Mouse (Mus musculus): ENCODE measurements around the gene Kcnq4. TPM values are rescaled to one million over a fixed set of nuclear protein-coding genes. Genes with fewer than 3 reads are reported as not detected.

The Kcnq4 gene
- polyA plus RNA-seq, 1 experiment, result 8.3 TPM

DNA sequence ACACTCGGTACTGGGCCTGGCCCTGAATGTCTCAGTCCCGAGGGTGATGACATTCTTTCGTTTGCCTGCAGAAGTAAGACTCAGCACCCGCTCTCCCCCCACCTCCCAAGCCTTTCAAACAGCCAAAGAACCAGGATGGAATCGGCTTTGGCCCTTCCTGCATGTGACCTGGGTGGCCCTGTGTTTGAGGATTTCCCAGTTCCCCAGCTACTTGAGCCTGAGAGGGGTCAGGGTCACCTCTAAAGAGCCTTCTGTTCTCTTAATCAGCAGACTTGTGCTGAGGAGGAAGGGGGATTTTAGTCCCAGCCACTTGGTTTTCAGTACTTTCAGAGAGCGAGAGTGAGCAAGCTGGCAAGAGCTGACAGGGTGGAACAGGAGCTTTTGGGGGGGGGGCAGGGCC, 19.0 kb downstream of the Kcnq4 start:
- Histone ChIP-seq H3K4me3 (replicated peaks; ENCODE audit: extremely low read depth, low read depth, low read length) (no peak overlapping the region), H3K4me1 (ENCODE audit: control insufficient read depth, insufficient read depth, low read length) (peaks cover 6% of the 10 kb centered on the region; the same call in 1 of the 2 replicates)
- no peak for TF ChIP-seq CTCF (IDR thresholded peaks at IDR 0.05; ENCODE audit: insufficient read depth, low read length)
- no peak for TF ChIP-seq POLR2A (IDR thresholded peaks at IDR 0.05; ENCODE audit: borderline replicate concordance, extremely low read depth, low read depth, low read length)
- DNase-seq, result no peak
- WGBS, result 54% methylated on average over 6 of the region's 6 CpGs

- DNase-seq, result no peak
- no peak overlapping the region for H3K4me3 ChIP-seq (replicated peaks; ENCODE audit: extremely low read depth, low read depth, low read length)
- WGBS, result 75% methylated on average over 11 of the region's 11 CpGs
- TF ChIP-seq POLR2A (IDR thresholded peaks at IDR 0.05; ENCODE audit: borderline replicate concordance, extremely low read depth, low read depth, low read length), result no peak
- H3K4me1 ChIP-seq (ENCODE audit: control insufficient read depth, insufficient read depth, low read length), result peaks cover 6% of the 10 kb centered on the region; the same call in 1 of the 2 replicates
Measured at GRCm38 (mm10) chr4:120727842-120728241, 20.6 kb downstream of the Kcnq4 start.

DNA sequence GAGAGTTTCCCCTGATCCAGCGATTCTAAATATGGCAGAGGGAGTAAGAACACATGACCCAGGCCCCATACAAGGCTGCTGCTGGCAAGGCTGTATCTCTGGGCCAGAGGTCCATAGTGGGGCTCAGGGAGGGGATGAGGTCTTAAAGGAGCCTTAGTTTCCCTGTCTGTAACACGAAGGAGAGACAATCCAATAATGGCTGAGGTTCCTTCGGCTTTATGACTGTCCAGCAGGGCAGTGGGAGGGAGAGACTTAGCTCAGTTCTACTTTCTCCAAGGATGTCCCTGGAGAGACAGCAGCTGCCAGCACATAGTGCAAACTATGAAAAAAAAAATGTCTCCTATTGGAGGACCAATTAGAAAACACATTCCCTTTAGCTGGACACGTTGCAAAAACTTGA, 22.2 kb downstream of the Kcnq4 start:
- Histone ChIP-seq H3K4me1 (ENCODE audit: control insufficient read depth, insufficient read depth, low read length) (peaks cover 4% of the 10 kb centered on the region; the same call in 1 of the 2 replicates), H3K4me3 (replicated peaks; ENCODE audit: extremely low read depth, low read depth, low read length) (no peak overlapping the region)
- TF ChIP-seq POLR2A (IDR thresholded peaks at IDR 0.05; ENCODE audit: borderline replicate concordance, extremely low read depth, low read depth, low read length) (no peak), CTCF (IDR thresholded peaks at IDR 0.05; ENCODE audit: insufficient read depth, low read length) (no peak)
- 58% methylated on average over 4 of the region's 4 CpGs for WGBS
- no peak for DNase-seq

GRCm38 (mm10) chr4:120725516-120726090, 22.8 kb downstream of the Kcnq4 start:
- peaks cover 2% of the 10 kb centered on the region; the same call in 1 of the 2 replicates for H3K4me1 ChIP-seq (ENCODE audit: control insufficient read depth, insufficient read depth, low read length)
- no peak for TF ChIP-seq CTCF (IDR thresholded peaks at IDR 0.05; ENCODE audit: insufficient read depth, low read length)
- no peak for TF ChIP-seq POLR2A (IDR thresholded peaks at IDR 0.05; ENCODE audit: borderline replicate concordance, extremely low read depth, low read depth, low read length)
- 49% methylated on average over 5 of the region's 5 CpGs for WGBS
- H3K4me3 ChIP-seq (replicated peaks; ENCODE audit: extremely low read depth, low read depth, low read length), result no peak overlapping the region
- DNase-seq, result no peak

DNA sequence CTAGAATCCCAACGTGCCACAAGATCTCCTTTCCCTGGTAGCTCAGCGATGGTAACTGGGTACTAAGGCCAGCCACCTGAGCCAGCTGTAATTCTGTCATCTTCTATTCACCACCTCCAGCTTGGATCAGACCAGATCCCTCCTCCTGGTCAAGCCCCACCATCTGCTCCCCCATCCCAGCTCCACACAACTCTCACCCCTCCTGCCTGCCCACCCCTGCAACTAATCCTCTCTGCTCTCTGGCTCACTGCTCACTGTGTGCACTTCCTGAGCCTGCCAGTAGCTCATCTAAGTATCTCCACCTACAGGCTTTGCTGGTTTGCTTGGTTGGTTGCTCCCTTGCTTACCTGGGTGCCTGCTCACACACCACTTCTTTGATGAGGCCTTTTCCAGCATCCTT, 26.8 kb downstream of the Kcnq4 start:
- TF ChIP-seq POLR2A (IDR thresholded peaks at IDR 0.05; ENCODE audit: borderline replicate concordance, extremely low read depth, low read depth, low read length) (no peak), CTCF (IDR thresholded peaks at IDR 0.05; ENCODE audit: insufficient read depth, low read length) (no peak)
- no peak for DNase-seq
- Histone ChIP-seq H3K4me3 (replicated peaks; ENCODE audit: extremely low read depth, low read depth, low read length) (no peak overlapping the region), H3K4me1 (ENCODE audit: control insufficient read depth, insufficient read depth, low read length) (no peaks in the 10 kb centered on the region; the same call in 1 of the 2 replicates)
- WGBS, result 68% methylated on average over 2 of the region's 2 CpGs

DNA sequence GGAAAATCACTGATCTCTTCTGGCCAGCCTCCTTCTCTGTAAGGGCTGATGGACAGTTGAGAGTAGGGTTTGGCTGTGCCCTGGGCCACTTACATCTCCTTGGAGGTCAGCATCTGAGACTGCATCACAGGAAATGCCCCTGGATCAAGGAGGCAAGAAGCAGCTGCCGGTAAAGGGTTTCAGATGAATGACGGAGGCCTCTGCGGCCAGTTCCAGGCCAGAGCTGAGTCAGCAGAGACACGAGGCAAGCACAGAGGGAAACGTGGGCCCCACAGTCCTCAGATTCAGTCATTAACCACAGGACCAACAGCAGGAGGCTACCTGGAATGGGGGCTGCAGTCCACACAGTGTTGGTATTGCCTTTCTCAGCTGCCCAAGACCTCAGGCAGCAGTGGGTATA, 29.3 kb downstream of the Kcnq4 start:
- H3K4me1 ChIP-seq (ENCODE audit: control insufficient read depth, insufficient read depth, low read length), result peaks cover 2% of the 10 kb centered on the region; the same call in 1 of the 2 replicates
- 50% methylated on average over 5 of the region's 5 CpGs for WGBS
- no peak overlapping the region for H3K4me3 ChIP-seq (replicated peaks; ENCODE audit: extremely low read depth, low read depth, low read length)
- TF ChIP-seq CTCF (IDR thresholded peaks at IDR 0.05; ENCODE audit: insufficient read depth, low read length) (no peak), POLR2A (IDR thresholded peaks at IDR 0.05; ENCODE audit: borderline replicate concordance, extremely low read depth, low read depth, low read length) (no peak)
- DNase-seq, result no peak

- no peak for DNase-seq
- Histone ChIP-seq H3K4me1 (ENCODE audit: control insufficient read depth, insufficient read depth, low read length) (peaks cover 2% of the 10 kb centered on the region; the same call in 1 of the 2 replicates), H3K4me3 (replicated peaks; ENCODE audit: extremely low read depth, low read depth, low read length) (no peak overlapping the region)
- TF ChIP-seq CTCF (IDR thresholded peaks at IDR 0.05; ENCODE audit: insufficient read depth, low read length), result no peak
- TF ChIP-seq POLR2A (IDR thresholded peaks at IDR 0.05; ENCODE audit: borderline replicate concordance, extremely low read depth, low read depth, low read length), result no peak
- WGBS, result 65% methylated on average over 8 of the region's 8 CpGs
Measured at GRCm38 (mm10) chr4:120717591-120717990, 30.8 kb downstream of the Kcnq4 start.

DNA sequence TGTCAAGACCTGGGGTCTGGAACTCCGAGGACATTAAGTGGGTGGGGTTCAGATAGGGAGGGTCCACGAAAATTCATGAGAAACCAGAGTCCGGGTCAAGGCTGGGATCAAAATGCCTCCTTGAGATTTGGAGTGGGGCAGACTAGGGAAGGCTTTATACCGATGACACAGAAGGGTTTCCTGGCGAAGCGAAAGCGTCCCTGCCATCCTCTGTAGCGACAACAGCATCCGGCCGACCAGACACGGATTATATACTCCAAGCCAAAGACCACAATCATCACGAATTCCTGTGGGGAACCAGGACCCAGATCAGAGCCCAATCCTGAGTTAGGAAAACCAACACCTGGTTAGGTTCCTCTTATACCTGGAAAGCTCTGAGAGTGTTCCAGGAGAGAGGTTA, 31.6 kb downstream of the Kcnq4 start:
- H3K4me3 ChIP-seq (replicated peaks; ENCODE audit: extremely low read depth, low read depth, low read length), result peak overlapping the region; percentile 36
- peaks cover 2% of the 10 kb centered on the region; the same call in 1 of the 2 replicates for H3K4me1 ChIP-seq (ENCODE audit: control insufficient read depth, insufficient read depth, low read length)
- DNase-seq, result no peak
- TF ChIP-seq CTCF (IDR thresholded peaks at IDR 0.05; ENCODE audit: insufficient read depth, low read length) (no peak), POLR2A (IDR thresholded peaks at IDR 0.05; ENCODE audit: borderline replicate concordance, extremely low read depth, low read depth, low read length) (no peak)
- 24% methylated on average over 12 of the region's 12 CpGs for WGBS

GRCm38 (mm10) chr4:120716141-120716571, 32.3 kb downstream of the Kcnq4 start:
- peak overlapping the region; percentile 36 for H3K4me3 ChIP-seq (replicated peaks; ENCODE audit: extremely low read depth, low read depth, low read length)
- DNase-seq, result peak; percentile 64
- TF ChIP-seq POLR2A (IDR thresholded peaks at IDR 0.05; ENCODE audit: borderline replicate concordance, extremely low read depth, low read depth, low read length) (no peak), CTCF (IDR thresholded peaks at IDR 0.05; ENCODE audit: insufficient read depth, low read length) (no peak)
- H3K4me1 ChIP-seq (ENCODE audit: control insufficient read depth, insufficient read depth, low read length), result peaks cover 2% of the 10 kb centered on the region; the same call in 1 of the 2 replicates
- 11% methylated on average over 12 of the region's 12 CpGs for WGBS

DNA sequence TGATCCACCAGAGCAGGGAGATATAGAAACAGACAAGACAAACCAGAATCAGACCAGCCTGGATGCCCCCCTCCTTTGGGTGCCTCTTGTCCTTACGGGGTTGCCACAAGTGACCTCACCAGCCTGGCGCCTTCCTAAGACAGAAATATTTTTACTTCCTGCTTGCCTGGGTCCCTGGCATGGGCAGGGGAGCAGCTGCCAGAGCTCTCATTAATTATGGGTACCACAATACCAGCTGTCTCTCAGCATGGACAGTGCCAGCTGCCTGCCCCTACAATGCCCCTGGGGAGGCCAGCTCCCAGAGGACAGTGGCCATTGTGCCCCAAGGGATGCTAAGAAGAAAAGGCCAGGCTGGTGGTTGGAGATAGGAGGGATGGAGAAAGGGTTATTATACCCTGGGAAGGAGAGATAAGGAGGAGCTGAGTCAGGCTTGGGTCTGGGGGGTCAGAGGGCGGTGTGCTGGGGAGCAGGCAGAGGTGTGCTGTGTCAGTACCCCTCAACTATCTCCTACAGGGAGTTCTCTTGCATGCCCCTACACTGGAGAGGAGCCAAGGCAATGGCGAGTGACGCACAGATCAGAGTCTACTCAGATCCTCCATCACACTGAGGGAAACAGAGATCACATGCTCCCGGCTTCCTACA, 34.4 kb downstream of the Kcnq4 start:
- H3K4me1 ChIP-seq (ENCODE audit: control insufficient read depth, insufficient read depth, low read length), result peaks cover 2% of the 10 kb centered on the region; the same call in 1 of the 2 replicates
- H3K4me3 ChIP-seq (replicated peaks; ENCODE audit: extremely low read depth, low read depth, low read length), result no peak overlapping the region
- no peak for DNase-seq
- WGBS, result 61% methylated on average over 6 of the region's 6 CpGs
- no peak for TF ChIP-seq POLR2A (IDR thresholded peaks at IDR 0.05; ENCODE audit: borderline replicate concordance, extremely low read depth, low read depth, low read length)
- TF ChIP-seq CTCF (IDR thresholded peaks at IDR 0.05; ENCODE audit: insufficient read depth, low read length), result no peak
